Mouse (Mus musculus): Measurements from ENCODE around the gene Fam57b. TPM values are rescaled to one million over a fixed set of nuclear protein-coding genes. Genes with fewer than 3 reads are reported as not detected.

The Fam57b gene
- total RNA-seq, 4 experiments from 2014 or later: 57.3 to 67.6 (median 62.6) TPM

DNA sequence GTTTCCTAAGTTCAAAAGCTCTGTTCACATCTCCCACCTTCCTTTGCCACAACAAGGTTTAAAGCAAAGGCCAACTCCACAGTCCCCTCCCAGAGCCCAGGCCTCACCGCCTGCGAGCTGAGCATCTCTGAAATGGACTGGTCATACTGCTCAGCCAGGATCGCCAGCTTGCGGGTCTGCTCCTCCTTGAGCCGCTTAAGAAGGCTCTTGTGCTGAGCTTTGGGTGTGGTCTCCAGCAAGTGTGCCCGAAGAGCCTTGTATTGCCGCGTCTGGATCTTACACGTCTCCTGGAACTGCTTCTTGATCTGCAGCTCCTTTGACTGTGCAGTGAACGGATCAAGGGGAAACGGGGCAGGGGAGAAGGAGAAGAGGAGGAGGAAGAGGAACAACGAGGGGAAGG is 70.5 kb downstream of the Fam57b start:
- DNase-seq (ENCODE audit: low spot score in 2 of 2): no peak

DNA sequence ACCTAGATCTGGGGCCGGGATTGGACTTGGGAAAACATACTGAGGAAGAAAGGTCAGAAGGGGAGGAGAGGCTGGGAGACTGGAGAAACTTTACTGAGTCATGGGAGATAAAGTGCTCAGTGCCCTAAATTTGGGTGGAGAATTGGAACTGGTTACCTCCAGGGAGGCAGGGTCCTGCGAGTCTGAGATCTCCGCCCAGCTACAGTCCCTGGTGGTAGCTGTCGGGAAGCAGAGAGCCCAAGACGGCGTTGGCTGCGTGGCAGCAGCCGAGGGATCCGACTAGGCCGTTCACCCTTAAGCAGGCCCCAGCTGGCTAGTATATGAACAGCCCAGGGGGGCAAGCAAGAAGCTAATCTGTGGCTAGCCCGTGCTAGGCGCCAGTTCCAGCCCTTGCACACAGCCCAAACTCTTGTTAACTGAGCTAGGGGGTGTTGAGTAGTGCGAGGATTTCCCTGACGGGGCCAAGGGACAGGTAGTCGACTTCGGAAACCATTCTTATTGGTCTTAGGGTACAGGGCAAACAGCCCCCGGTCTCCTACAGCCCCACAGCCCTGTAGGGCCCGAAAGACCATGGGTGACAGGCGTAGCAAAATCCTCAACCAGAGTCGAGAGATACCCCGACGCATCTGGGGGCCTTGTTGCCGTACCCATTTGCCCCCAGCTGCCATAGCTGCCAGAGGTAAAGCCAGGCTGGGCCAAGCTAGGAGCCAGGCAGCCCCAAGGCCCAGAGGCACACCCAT is 72.5 kb downstream of the Fam57b start:
- no peak for DNase-seq (ENCODE audit: low spot score in 2 of 2)

DNA sequence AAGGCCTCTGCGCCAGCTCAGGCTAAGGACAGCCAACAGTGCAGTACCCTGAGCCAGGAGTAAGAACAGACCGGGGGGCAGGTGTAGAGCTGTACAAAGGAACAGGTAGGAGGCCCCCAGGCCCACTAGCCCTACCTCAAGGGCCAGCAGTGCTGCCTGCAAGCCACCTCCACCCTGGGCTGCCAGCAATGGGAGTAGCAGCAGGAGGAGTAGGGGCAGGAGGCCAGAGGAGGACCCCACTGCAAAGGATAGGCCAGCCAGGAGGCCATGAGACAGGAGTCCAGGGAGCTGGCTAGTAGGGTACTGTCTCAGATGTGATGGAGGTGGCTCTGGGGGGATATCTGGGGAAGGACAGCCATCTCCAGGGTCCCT is 73.0 kb downstream of the Fam57b start:
- DNase-seq (ENCODE audit: low spot score in 2 of 2): no peak

DNA sequence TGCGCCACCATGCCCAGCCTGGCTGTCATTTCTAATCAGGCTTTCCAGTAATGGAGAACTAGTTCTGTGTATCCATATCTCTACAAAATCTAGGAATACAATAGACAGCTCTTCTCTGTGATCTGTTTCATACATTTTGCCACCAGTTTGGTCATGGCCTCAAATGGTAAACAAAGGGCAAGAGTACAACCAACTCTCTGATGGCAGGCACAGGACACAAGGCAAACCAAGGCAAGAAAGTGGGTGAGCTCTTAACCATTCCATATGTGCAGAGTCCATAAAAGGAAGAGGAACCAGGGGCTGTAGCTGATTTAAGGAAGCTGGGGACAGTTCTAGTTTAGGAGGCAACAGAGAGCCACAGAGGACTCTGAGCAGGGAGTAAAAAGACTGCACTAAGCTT is 79.8 kb downstream of the Fam57b start:
- DNase-seq (ENCODE audit: low spot score in 2 of 2): no peak

Other genes with a start within 250 kb of the Fam57b start
- gene Eif3c, start 231.3 kb upstream of the Fam57b start, total RNA-seq (2022): 100 to 1,000 TPM; 166 to 196 (median 174) TPM
- 1 to 10 TPM in 2 of 4 experiments, under 1 TPM in 2; 0.41 to 3.3 (median 1.6) TPM for gene Apobr, start 212.7 kb upstream of the Fam57b start, total RNA-seq (2022)
- 10 to 100 TPM; 31.7 to 46.5 (median 42.0) TPM for gene Cln3, start 211.9 kb upstream of the Fam57b start, total RNA-seq (2022)
- not detected for gene Il27, start 202.7 kb upstream of the Fam57b start, total RNA-seq (2022)
- 10 to 100 TPM; 10.4 to 15.3 (median 13.2) TPM for gene Nupr1, start 166.8 kb upstream of the Fam57b start, total RNA-seq (2022)
- 10 to 100 TPM; 21.7 to 34.8 (median 33.7) TPM for gene Sgf29, start 148.4 kb upstream of the Fam57b start, total RNA-seq (2022)
- gene Sult1a1, start 121.2 kb upstream of the Fam57b start, total RNA-seq (2022): 10 to 100 TPM in 1 of 4 experiments, 1 to 10 TPM in 3; 6.6 to 13.0 (median 8.6) TPM
- 100 to 1,000 TPM in 1 of 4 experiments, 10 to 100 TPM in 3; 73.9 to 105 (median 92.5) TPM for gene Bola2, start 102.3 kb upstream of the Fam57b start, total RNA-seq (2022)
- gene Slx1b, start 101.9 kb upstream of the Fam57b start, total RNA-seq (2022): 10 to 100 TPM; 19.7 to 21.0 (median 20.1) TPM
- 100 to 1,000 TPM; 119 to 166 (median 141) TPM for gene Coro1a, start 89.9 kb upstream of the Fam57b start, total RNA-seq (2022)
- gene Mapk3, start 38.1 kb upstream of the Fam57b start, total RNA-seq (2022): 100 to 1,000 TPM; 165 to 197 (median 178) TPM
- 1 to 10 TPM; 4.4 to 7.9 (median 5.0) TPM for gene Gdpd3, start 31.3 kb upstream of the Fam57b start, total RNA-seq (2022)
- gene Ypel3, start 20.7 kb upstream of the Fam57b start, total RNA-seq (2022): 100 to 1,000 TPM; 236 to 283 (median 255) TPM
- 1 to 10 TPM in 3 of 4 experiments, under 1 TPM in 1; 0.43 to 1.5 (median 1.2) TPM for gene Tbx6, start 16.2 kb upstream of the Fam57b start, total RNA-seq (2022)
- gene Ppp4c, start 5.2 kb upstream of the Fam57b start, total RNA-seq (2022): 10 to 100 TPM; 49.5 to 55.7 (median 51.9) TPM
- not detected for gene 4930451I11Rik, start 34.0 kb downstream of the Fam57b start, total RNA-seq (2022)
- gene Doc2a, start 49.7 kb downstream of the Fam57b start, total RNA-seq (2022): 10 to 100 TPM; 17.6 to 20.0 (median 18.7) TPM
- 10 to 100 TPM; 25.6 to 44.7 (median 36.2) TPM for gene Hirip3, start 64.3 kb downstream of the Fam57b start, total RNA-seq (2022)
- 10 to 100 TPM; 46.3 to 59.5 (median 56.1) TPM for gene Ino80e, start 64.7 kb downstream of the Fam57b start, total RNA-seq (2022)
- 100 to 1,000 TPM; 146 to 179 (median 151) TPM for gene Taok2, start 87.0 kb downstream of the Fam57b start, total RNA-seq (2022)
- gene Tmem219, start 125.2 kb downstream of the Fam57b start, total RNA-seq (2022): 10 to 100 TPM; 21.8 to 34.3 (median 25.6) TPM
- gene Kctd13, start 131.2 kb downstream of the Fam57b start, total RNA-seq (2022): 100 to 1,000 TPM; 137 to 173 (median 161) TPM
- 10 to 100 TPM; 27.2 to 41.0 (median 31.5) TPM for gene Asphd1, start 151.9 kb downstream of the Fam57b start, total RNA-seq (2022)
- 100 to 1,000 TPM; 433 to 476 (median 455) TPM for gene Sez6l2, start 152.9 kb downstream of the Fam57b start, total RNA-seq (2022)
- 100 to 1,000 TPM; 138 to 156 (median 152) TPM for gene Cdipt, start 178.2 kb downstream of the Fam57b start, total RNA-seq (2022)
- 1 to 10 TPM in 1 of 4 experiments, not detected in 3; 1.0 TPM for gene Cdiptos, start 178.4 kb downstream of the Fam57b start, total RNA-seq (2022)
- gene Mvp, start 217.0 kb downstream of the Fam57b start, total RNA-seq (2022): 10 to 100 TPM; 10.5 to 17.2 (median 14.1) TPM
- gene Pagr1b, start 218.8 kb downstream of the Fam57b start, total RNA-seq (2022): not detected
- gene Pagr1a, start 219.7 kb downstream of the Fam57b start, total RNA-seq (2022): 10 to 100 TPM; 18.9 to 59.7 (median 27.8) TPM
- 10 to 100 TPM; 20.5 to 63.0 (median 52.5) TPM for gene Gm42742, start 223.4 kb downstream of the Fam57b start, total RNA-seq (2022)
- 100 to 1,000 TPM; 208 to 223 (median 215) TPM for gene Prrt2, start 223.5 kb downstream of the Fam57b start, total RNA-seq (2022)
- gene Maz, start 229.4 kb downstream of the Fam57b start, total RNA-seq (2022): 100 to 1,000 TPM; 204 to 209 (median 206) TPM
- 1 to 10 TPM; 2.5 to 9.4 (median 3.8) TPM for gene Kif22, start 244.8 kb downstream of the Fam57b start, total RNA-seq (2022)

Measured in layer of hippocampus, adult 8-10 months (tissue).